Mouse (Mus musculus): ENCODE results near the gene Plin3.

Plin3 gene

DNA sequence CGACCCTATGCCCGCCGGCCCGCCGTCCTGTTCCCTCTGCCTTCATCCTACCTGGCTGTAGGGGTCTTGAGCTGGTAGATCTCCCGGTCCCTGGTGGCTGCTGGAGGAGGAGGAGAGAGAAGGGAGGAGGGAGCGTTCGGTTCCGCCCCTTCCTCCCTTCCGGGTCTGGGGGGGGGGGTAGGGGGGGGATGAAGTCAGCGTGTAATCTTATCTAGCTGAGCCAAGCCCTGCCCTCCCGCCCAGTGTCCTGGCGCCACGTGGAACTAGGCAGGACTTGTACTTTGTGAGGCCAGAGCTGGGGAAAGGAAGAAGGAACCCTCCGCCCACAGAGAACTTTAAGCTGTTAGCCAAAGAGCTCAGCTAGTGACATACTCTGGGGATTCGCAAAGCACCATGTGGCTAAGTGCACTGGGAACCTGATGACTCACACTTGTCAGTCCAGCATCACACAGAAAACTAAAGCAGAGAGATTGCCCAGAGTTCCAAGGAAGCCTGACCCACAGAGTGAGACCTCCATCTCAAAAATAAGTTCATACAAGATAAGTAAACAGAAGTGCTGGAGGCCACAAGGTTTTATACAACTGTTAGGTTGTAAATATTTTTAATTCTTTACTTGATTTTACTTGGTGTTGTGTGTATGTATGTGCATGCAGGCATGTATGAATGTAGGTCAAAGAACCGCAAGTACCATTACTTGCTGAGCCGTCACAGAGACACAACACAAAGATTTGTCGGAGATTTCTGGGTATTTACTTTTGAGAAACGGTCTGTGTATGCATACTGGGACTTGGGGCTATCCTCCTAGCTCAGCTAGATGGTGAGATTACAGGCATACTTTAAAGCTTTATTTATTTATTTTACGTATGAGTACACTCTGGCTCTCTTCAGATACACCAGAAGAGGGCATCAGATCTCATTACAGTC is 15.8 kb downstream of the Plin3 start, which contains the start of gene Ticam1:
Gene Ticam1, minus strand, starts transcription at position 144 of the 924 bp plus-strand sequence.
- in situ Hi-C loops (cut with MboI, MseI) = loop anchor here (25.0 kb wide), 1 partner anchor 1010 kb away; the partner anchor contains the start of gene Vav1

DNA sequence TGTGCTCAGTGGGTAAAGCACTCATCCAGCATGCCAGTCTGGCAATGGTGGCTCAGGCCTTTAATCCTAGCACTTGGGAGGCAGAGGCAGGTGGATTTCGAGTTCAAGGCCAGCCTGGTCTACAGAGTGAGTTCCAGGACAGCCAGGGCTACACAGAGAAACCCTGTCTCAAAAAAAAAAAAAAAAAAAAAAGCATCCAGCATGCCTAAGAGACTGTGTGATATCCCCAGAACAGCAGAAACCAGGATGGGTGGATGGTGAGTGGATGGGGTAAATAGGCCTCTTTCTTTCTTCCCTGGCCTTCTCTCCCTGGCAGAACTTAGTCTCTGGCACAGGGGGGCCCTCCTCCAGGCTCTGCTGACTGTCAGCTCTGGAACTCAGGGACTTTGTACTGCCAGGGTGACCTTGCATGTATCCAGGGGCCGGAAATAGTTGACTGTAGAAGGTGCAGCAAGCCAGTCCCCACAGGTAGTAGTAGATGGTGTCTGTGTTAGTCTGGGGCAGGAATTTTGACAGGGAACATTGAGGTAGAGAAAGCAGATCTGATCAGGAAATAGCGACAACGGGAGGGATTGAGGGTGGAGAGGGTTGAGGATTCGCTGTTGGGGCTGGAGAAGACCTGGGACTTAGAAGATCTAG is 16.7 kb downstream of the Plin3 start:
- in situ Hi-C loops (cut with MboI, MseI) = loop anchor here (25.0 kb wide), 1 partner anchor 1011 kb away; the partner anchor contains the start of gene Vav1

DNA sequence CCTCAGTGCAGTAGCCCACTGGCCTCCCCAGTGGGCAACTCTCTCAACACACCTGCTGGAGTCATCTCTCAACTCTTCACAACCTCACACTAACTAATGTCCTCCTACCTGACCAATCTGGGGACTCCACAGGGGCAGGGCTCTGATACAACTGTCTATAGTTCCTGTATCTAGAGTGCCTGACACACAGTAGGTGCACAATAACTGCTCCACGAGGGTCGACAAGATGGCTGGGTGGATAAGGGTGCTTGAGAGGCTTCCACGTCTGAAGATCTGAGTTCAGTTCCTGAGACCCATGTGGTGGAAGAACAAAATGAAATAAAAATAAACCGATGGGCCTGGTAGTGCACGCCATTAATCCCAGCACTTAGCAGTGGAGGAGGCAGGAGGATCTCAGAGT is 18.7 kb downstream of the Plin3 start:
- in situ Hi-C loops (cut with MboI, MseI) = no loop called here

DNA sequence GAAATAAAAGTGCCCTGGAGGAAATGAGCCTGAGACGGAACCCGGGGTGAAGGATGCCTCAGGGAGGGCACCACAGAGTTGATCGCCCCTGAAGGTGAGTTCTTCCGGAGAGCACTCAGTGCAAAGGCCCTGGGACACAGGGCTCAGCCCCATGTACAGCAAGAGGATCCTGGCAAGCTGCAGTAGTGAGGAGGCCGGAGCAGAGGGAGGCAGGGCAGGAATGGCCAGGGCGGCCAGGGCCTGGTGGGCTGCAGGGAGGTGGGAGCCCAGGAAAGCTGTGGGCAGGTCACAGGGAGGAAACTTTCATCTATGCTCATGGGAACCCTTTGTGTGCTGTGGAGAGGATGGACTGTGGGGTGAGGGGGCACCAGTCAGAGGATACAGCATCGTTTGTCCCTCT is 19.2 kb downstream of the Plin3 start:
- in situ Hi-C loops (cut with MboI, MseI) = no loop called here

DNA sequence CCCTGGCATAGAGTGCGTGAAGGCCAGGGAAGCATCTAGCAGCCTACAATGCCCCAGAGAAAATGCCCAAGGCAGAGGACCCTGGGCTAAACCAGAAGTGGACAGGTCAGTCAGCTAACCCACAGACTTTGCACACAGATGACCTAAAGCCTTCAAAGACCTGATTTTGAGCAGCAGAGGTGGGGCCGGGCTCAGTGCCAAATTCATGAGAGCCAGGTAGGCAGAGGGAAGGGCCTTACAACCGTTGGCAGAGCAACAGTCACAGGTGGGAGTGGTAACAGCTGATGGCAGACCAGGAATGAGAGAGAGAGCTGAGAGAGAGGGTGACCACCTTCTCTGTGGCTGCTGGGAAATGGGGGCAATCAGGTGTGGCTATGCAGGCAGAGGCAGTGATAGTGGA is 20.0 kb downstream of the Plin3 start:
- in situ Hi-C loops (cut with MboI, MseI) = no loop called here

DNA sequence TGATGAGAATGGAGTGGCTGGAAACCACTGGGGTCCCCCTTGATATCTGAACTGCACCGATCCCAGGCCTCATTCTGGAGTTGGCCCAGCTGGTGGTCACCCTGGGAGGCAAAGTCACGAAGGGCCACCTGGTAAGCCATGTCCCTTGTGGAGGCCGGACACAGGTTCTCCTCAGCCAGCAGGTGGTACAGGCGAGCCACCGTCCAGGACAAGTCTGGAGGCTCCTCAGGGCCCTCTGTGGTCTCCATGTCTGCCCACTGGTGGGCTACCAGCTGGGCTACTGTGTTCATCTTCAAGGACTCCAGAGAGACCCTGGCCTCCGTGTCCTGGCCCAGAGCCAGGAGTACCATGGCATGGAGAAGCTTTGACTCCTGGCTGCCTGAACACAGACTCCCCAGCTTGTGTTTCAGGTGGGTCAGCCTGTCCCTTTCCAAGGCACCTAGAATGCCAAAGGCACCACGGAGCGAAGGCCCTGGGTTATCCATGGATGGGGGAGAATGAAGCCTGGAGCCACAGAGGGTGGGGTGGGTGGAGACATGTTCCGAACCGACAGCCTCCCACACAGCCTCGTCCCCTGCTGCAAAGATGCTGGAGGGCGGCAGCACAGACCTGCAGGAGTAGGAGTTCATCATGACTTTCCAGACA is 20.9 kb downstream of the Plin3 start:
- in situ Hi-C loops (cut with MboI, MseI) = no loop called here

DNA sequence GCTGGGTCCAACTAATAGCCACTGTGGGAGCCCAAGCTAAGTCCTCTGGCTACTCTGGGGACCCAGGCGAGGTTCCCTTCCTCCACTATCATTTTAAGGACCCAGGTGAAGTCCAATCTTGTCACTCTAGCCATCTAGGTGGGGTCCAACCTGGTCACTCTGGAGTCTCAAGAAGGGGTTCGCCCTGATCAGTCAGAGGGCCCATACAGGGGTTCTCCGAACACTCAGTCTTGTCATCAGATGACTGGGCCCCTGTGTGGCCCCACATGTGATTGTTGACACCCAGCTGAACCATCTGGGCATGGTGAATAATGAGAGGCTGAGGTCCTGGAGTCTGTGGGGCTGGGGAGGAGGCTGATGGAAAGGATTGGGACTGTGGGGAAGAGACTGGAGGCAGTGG is 22.9 kb downstream of the Plin3 start:
- in situ Hi-C loops (cut with MboI, MseI) = no loop called here

DNA sequence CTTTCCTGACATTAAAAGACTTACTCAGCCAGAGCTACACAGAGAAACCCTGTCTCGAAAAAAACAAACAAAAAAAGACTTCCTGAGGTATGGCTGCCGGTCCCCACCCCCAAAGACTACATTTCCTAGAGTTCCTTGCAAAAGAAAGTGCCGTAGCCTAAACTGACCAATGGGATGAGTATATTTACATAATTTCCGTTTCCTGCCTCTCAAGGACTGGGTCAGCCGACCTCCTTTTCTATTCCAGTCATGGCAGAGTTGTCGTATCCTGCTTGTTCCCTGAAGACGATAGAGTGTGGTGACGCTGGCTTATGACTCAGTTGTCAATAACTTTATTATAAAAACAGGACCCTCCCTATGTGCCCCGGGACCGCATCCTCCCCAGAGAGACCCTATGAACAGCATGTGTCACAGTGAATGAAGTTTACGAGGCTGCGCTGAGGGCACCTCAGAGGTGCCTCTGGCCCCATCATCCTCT is 23.5 kb downstream of the Plin3 start:
- in situ Hi-C loops (cut with MboI, MseI) = no loop called here

DNA sequence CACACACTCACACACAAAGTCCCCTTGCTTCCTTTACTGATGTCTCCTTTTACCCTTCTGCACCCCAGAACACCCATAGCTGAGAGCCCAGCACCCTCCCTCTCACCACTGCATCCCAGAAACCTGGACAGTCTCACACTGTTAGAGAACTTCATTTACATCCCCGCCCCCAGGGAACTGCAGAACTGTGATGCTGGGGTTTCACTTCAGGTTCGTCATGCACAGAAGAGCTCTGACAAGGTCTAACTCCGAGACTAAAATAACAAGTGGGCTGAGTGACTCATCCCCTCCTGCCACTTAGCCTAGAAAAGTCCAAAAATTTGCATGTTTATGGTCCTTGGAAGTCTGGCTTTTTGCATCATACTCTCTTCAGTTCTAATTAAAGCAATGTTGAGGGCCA is 26.4 kb downstream of the Plin3 start:
- in situ Hi-C loops (cut with MboI, MseI) = no loop called here

DNA sequence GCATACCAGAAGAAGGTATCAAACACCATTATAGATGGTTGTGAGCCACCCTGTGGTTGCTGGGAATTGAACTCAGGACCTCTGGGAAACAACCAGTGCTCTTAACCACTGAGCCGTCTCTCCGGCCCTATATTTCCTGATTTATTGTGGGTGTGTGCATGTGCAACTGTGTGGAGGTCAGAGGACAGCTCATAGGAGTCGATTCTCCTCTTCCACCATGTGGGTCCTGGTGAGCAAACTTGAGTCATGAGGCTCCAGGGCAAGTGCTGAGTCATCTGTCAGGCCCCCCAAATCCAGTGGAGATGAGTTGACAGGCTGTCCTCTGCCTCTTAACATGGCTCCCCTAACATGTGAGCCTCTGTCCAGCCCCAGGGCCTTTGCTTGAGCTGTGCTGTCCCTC is 26.8 kb downstream of the Plin3 start:
- in situ Hi-C loops (cut with MboI, MseI) = no loop called here

DNA sequence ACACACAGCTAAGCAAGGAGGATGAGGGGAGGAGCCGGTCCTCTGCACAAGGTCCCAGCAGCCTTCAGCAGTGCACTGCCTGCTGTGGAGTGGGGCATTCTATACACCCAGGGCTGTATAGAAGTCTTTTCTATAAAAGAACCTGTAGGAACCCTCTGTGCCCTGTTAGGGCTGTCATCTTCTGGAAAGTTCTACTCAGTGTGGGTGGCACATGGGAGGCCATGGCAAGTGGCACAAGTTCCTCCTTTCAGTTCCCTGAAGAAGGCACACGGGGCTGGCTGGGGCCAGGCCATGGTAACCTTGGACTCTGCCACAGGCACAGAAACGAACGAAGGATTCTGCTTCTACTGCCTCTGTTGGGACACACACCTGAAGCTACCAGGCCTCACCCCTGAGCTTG is 27.7 kb downstream of the Plin3 start:
- in situ Hi-C loops (cut with MboI, MseI) = no loop called here

DNA sequence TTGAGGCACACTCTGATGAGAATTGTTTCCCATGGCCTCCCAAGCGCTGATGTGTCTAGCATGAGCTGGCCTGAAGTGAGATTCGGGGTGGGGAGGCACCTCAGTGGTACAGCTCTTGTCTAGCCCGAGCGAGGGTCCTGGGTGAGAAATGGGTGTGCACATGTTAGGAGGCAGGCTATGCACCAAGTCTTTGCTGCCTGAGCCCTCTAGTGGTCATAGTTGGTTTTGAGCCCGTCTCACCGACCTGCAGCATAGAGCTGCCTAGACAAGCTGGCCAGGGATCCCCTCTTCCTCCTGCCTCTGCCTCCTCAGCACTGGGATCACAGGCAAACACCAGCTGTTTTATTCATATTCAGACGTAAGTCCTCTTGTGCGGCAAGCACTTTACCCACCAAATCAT is 28.7 kb downstream of the Plin3 start:
- in situ Hi-C loops (cut with MboI, MseI) = no loop called here

DNA sequence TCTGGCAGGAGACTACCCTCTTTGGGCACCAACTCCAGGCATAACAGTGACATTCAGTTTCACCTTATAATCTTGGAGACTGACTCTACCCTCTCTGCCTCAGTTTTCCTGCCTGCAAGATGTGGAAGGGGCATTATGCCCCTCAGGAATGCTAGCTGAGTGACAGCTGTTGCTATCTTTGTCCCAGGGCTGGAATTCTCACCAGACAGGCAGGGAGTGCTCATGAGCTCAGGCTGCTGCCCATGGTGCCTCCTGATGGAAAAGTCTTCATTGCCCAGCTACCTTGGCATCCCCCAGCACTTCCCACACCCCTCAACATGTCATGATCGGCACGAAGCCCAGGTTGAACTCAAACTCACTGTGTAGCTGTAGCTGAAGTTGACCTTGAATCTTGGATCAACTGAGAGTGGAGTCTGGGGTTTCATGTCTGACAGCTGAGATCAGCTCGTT is 30.0 kb downstream of the Plin3 start:
- in situ Hi-C loops (cut with MboI, MseI) = no loop called here

DNA sequence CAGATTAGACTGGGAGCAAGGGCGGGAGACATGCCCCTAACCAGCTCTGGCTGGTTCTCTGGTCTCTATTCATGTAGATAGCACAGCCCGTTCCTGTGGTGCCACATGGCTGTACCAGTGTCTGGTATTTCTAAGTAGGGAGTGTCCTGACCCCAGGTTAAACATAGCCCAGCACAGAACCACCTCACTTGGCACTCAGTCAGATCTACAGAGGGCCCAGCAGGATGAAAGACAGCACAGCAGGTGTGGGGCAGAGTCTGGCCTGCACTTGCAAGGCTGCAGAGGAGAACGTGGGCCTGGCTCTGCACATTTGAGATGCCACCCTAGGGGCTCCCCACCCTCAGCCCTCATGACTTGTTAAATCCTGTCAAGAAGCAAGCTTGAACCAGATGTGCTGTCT is 31.5 kb downstream of the Plin3 start:
- in situ Hi-C loops (cut with MboI, MseI) = no loop called here

DNA sequence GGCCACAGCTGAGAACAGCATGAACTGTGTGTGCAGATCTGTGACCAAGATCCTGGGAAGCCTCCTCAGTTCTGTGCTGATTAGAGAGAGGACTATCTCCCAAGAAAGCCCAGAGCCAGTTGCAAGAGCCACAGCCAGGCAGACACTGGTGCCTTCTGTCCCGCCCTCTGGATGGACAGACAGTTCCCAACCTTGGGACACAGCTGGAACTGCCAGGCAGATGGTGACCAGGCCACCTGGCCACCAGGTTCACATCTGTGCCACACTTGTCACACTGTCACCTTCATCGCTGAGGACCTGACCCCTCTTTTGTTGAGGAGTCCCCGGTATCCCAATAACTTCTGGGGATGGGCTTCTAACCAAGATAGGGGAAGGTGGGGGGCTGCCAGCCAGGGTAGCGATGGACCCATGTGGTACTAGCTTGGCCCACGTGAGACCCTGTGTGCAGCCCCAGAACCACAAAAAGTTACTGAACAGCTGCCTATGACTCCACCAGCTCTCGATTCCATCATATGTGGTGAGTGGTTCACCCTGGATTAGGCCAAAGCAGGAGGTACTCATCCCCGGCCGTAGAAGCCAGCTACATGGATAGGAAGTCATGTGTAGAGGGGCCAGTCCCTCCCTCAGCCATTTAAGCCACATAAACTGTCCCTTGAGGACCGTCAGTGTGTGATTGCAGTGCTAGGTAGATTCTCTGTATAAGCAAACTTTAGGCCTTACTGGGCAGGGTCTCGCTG is 33.2 kb downstream of the Plin3 start:
- in situ Hi-C loops (cut with MboI, MseI) = loop anchor here (5.0 kb wide), 2 partner anchors 42 to 127 kb away; partner anchors contain the start of gene Dpp9

DNA sequence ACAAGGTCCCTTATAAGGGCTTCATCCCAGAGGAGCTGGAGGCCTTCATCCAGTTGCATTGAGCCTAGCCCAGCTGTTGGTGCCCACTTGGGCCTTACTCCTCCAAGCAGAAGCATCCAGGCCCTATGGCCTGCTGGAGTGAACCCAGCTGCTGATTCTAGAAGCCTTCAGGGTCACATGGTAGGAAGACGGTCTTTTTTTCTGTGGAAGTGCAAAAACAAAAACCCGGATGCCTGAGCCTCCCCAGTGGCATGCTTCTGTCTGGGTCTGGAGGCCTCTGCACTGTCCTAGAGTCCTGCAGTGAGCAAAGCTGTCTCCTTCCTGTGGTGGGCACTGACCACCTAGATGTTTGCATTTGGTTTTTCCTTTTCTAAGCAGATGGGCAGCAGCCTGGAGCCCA is 33.9 kb downstream of the Plin3 start:
- in situ Hi-C loops (cut with MboI, MseI) = loop anchor here (5.0 kb wide), 2 partner anchors 42 to 127 kb away; partner anchors contain the start of gene Dpp9

DNA sequence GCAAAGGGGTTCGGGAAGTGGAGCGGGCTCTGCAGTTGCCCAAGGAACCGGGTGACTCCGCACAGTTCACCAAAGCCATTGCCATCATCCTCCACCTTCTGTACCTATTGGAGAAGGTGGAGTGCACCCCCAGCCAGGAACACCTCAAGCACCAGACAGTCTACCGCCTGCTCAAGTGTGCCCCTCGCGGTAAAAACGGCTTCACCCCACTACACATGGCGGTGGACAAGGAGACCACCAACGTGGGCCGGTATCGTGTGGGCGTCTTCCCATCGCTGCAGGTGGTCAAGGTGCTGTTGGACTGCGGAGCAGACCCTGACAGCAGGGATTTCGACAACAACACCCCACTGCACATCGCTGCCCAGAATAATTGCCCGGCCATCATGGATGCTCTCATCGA is 34.4 kb downstream of the Plin3 start:
- in situ Hi-C loops (cut with MboI, MseI) = loop anchor here (5.0 kb wide), 2 partner anchors 41 to 126 kb away; partner anchors contain the start of gene Dpp9

DNA sequence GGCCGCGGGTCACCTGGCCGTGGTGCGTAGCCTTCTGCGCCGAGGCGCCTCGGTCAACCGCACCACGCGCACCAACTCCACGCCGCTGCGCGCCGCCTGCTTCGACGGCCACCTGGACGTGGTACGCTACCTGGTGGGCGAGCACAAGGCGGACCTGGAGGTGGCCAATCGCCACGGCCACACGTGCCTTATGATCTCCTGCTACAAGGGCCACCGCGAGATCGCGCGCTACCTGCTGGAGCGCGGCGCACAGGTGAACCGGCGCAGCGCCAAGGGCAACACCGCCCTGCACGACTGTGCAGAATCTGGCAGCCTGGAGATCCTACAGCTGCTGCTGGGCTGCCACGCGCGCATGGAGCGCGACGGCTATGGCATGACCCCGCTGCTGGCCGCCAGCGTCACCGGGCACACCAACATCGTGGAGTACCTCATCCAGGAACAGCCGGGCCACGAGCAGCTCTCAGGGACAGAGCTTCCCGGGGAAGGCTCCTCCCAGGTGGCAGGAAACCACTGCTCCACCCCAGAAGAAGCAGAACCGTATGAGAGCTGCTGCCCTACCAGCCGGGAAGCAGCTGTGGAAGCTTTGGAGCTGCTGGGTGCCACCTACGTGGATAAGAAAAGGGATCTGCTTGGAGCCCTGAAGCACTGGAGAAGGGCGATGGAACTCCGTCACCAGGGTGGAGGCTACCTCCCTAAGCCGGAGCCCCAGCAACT is 35.3 kb downstream of the Plin3 start:
- in situ Hi-C loops (cut with MboI, MseI) = loop anchor here (5.0 kb wide), 2 partner anchors 40 to 125 kb away; partner anchors contain the start of gene Dpp9

DNA sequence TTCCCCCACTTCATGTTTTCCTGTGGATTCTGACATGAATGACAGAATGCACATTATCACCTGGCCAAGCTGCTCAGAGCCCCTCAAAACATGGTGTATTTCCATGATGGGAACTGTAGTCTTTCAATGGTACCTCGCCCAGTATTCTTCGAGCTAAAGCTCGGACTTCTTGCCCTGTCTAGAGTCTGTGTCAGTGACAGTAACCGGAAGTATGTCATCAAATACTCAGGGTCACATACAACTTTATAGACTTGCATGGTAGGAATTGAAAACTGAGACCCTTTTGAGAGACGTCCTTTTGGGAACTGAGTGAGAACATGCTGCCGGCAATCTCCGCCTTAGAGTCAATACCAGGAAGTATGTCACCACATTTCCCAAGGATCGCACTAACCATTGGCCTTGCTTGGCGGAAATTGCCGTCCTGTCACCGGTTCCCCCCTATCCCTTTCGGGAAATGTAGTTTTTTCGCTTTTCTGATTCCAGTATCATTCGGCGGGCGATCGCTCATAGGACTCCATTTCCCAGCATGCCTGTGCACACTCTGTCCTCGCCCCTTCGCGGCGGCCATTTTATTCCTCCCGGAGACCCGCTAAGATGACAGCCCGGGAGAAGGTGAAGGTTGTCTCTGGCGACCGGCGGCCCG is 36.3 kb downstream of the Plin3 start, which contains the start of gene Fem1a:
Gene Fem1a, plus strand, starts transcription at position 572 of the 643 bp plus-strand sequence.
- in situ Hi-C loops (cut with MboI, MseI) = loop anchor here (5.0 kb wide), 2 partner anchors 39 to 124 kb away; partner anchors contain the start of gene Dpp9

DNA sequence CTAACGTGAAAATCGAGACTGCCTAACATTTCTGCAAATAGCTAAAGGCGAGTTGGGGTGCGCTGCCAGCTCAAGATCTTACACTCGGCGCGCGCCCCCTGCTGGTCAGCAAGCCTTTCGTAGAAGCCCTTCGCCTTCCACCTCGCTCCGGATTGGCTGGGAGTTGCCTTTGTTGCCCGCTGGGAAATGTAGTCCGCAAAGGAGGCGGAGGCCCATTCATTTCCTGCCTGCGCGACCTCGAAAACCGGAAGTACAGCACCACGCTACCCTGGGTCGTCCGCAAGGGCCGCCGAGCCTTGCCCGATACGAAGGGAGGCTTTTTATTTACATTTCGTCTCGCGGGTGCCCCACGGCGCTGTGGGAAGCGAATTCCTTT is 36.8 kb downstream of the Plin3 start:
- in situ Hi-C loops (cut with MboI, MseI) = loop anchor here (5.0 kb wide), 2 partner anchors 39 to 124 kb away; partner anchors contain the start of gene Dpp9

Measured in T-helper 1 cell (primary cell).